Mouse (Mus musculus) urinary bladder, postnatal 36 days (tissue): ENCODE results near the gene Nek9.

Source experiments
- DNase-seq, 2 experiments: peaks; one replicate each; pipeline ENCODE4 v3.0.0; 2022; ENCODE audit warnings: low spot score in 2 of 2, mixed read lengths in 1 of 2

Gene Nek9

DNA sequence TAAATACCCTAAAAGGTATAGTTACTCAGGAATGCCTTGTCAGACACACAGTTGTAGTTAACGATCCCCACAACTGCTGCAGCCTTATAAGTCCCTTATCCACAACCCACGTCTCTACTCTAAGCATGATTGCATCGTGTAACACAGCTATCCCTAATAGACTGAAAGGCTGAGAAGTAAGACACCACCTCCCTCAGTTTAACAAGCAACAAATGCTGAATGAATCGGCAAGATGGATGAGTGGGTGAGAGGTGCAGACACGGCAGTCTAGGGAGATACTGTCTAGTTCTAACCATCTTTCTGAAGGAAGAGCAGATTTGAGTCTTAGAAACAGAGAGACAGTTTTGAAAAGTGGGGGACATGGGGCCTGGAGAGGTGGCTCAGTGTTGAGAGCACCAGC lies 76.0 kb downstream of the Nek9 start:
- no peak for DNase-seq

DNA sequence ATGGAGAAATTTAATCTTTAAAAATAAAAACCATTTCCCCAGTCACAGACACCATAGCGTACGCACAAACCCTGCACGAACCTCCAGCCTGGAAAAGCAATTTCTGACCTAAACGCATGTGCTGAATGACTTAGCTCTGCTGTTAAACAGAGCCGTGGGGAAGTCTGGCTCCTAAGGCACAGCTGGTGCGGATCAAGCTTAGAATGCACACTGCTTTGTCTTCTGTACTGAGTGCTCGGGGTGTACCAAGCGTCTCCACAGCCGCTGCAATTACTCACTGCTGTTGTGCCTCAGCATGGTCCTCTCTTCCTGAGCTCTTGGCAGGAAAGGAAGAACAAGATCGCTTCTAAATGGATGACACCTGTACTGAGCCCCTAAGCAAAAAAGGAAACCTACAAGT lies 76.7 kb downstream of the Nek9 start:
- DNase-seq = no peak

DNA sequence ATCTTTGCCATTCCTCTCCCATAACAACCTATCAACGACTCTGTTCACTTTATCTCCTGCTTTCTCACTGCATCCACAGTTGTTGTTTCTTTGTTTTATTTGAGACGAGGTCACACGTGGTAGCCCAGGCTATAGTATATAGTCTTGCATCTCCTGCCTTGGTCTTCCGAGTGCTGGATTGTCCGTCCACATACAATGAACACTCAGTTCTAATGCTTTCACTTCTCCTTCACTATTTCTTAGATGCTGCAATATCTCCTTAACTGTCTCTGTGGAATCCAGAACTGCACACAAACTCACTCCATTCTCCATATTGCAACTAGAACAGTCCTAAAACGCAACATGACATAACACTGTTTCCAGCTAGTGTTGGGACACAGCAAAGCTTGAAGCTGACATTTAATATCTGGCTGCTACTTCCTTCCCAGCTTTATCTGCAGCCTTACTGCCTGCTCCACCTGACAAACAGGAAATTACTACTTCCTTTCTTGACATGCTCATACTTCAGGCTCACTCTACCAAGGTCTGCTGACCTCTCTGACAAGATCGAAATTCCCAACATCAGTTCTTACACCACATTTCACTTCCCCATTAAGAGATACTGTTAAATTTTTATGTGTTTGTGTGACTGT lies 82.0 kb downstream of the Nek9 start:
- no peak for DNase-seq

DNA sequence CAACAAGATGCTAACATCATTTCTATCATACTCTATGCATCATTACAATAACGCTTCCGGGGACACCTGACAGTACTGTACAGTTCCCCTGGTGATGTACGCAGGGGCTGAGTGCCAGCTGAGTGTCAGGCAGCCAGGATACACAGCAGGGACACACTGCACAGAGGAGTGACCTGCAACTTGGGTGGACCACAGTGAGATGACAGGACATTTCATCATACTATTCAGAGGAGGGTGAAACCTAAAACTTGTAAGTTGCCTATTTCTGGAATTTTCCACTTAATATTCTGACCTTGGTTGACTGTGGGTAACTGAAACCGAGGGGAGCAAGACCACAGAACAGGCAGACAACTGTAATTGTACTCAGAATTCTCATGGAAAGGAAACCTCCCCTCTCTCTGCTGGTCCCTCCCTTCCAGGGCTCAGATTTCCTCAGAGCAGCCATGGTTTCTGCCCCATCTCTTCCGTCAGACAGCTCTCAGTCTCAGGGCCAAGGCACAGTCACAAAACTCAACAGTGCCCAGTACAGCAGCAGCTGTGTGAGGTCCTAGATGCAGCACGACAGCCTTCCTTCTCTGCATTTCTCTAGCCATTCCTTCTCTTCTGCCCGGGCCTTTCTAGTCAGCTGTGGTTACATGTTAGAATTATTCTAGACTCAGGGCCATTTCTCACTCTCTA lies 82.9 kb downstream of the Nek9 start:
- no peak for DNase-seq

DNA sequence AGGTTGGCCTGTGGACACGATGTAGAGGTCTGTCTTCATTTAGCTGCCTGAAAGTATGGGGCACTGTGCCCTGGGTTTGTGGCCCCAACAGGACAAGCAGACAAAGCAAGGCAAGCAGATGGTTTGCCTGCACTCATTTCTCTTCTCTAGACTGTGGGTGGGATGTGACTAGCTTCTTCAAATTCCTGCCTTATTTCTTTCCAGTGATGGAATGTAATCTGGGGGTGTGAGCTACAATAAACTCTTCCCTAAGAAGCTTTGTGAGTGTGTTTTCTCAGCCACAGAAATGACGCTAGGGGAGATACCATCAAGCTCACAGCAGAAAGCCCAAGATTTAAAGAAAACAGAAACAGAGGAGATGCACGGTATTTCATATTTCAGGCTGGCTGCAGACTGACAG lies 87.1 kb downstream of the Nek9 start:
- DNase-seq = no peak
